Mouse (Mus musculus) midbrain, embryonic 11.5 days (tissue): ENCODE data around the gene Haus7. TPM values are rescaled to one million over a fixed set of nuclear protein-coding genes. Genes with fewer than 3 reads are reported as not detected.

ENCODE experiments used
- ATAC-seq: fragments of 200-750 bp; cut with Nextera tagmentation; 2 replicates; pipeline ENCODE4 v1.8.0; 2017; ENCODE audit warnings: moderate TSS enrichment, moderate library complexity; ENCODE audit not compliant: low FRiP score
- DNase-seq: peaks from one replicate; pipeline ENCODE4 v3.0.0; 2015; ENCODE audit warnings: low spot score; ENCODE audit errors: missing footprints
- H3K27ac ChIP-seq: fragments of 300-500 bp; sonication (generic); 2 replicates; pipeline ENCODE4 v1.5.1; 2014; ENCODE audit warnings: low read depth, low read length
- H3K27me3 ChIP-seq: fragments of 300-500 bp; sonication (generic); 2 replicates; pipeline ENCODE4 v1.6.1; 2014; ENCODE audit warnings: mild to moderate bottlenecking, low read length, moderate library complexity, mixed read lengths; ENCODE audit not compliant: control insufficient read depth, insufficient read depth
- H3K36me3 ChIP-seq: fragments of 300-500 bp; sonication (generic); 2 replicates; pipeline ENCODE4 v1.6.1; 2014; ENCODE audit warnings: mild to moderate bottlenecking, low read length, moderate library complexity, mixed read lengths; ENCODE audit not compliant: control insufficient read depth, insufficient read depth
- H3K4me1 ChIP-seq: fragments of 300-500 bp; sonication (generic); 2 replicates; pipeline ENCODE4 v1.6.1; 2014; ENCODE audit warnings: low read length; ENCODE audit not compliant: control insufficient read depth, insufficient read depth
- H3K4me2 ChIP-seq: fragments of 300-500 bp; sonication (generic); 2 replicates; pipeline ENCODE4 v1.6.1; 2014; ENCODE audit warnings: mild to moderate bottlenecking, moderate library complexity
- H3K4me3 ChIP-seq: fragments of 300-500 bp; sonication (generic); 2 replicates; pipeline ENCODE4 v1.5.1; 2014; ENCODE audit warnings: low read depth, low read length
- H3K9ac ChIP-seq: fragments of 300-500 bp; sonication (generic); 2 replicates; pipeline ENCODE4 v1.6.1; 2014; ENCODE audit warnings: low read length
- H3K9me3 ChIP-seq: fragments of 300-500 bp; sonication (generic); 2 replicates; pipeline ENCODE4 v1.6.1; 2016; ENCODE audit warnings: low read length; ENCODE audit not compliant: control insufficient read depth
- WGBS: fragments of 180-500 bp; shearing (Covaris S2); extraction: QIAGEN DNeasy Blood & Tissue Kit; methylation state at CpG from one replicate; pipeline ENCODE4 v1.1.7; 2014; 5-methylcytosine and 5-hydroxymethylcytosine counted together
- polyA plus RNA-seq: library from polyadenylated mRNA; unstranded; fragments of >200 nt; fragmentation: Nextera tagmentation; extraction: Ambion mirVana; gene quantifications from 2 replicates; pipeline ENCODE4 v1.2.1, GENCODE M21; 2014

The Haus7 gene
- polyA plus RNA-seq, 1 experiment from 2014 or later = 72.3 TPM

DNA sequence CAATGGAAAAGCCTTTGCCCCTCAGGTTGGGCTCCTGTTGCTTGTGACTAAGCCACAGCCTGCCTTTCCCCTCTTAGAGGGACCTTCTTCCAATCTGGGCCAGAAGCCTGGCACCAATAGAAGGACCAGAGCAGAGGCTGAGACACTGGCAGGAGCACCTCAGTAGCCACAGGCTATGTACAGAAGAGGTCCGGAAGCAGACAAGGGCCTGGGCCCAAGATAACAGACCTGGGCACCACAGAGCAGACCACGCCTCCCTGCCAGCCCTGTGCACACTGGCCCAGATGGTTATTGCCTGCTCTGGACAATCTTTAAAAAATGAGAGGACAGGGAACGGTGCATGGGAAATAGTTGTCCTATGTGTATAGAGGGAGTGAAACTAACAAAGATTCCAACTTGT lies 12.9 kb upstream of the Haus7 start:
- no peak for ATAC-seq
- no peaks in the 10 kb centered on the region for H3K36me3 ChIP-seq
- no peak overlapping the region for H3K27ac ChIP-seq
- H3K4me3 ChIP-seq = no peak overlapping the region
- H3K4me2 ChIP-seq = no peak overlapping the region
- 82% methylated on average over 3 of the region's 3 CpGs for WGBS
- H3K4me1 ChIP-seq = no peaks in the 10 kb centered on the region
- no peaks in the 10 kb centered on the region; the same call in 1 of the 2 replicates for H3K27me3 ChIP-seq
- DNase-seq = no peak
- no peaks in the 10 kb centered on the region for H3K9me3 ChIP-seq
- H3K9ac ChIP-seq = no peak overlapping the region

DNA sequence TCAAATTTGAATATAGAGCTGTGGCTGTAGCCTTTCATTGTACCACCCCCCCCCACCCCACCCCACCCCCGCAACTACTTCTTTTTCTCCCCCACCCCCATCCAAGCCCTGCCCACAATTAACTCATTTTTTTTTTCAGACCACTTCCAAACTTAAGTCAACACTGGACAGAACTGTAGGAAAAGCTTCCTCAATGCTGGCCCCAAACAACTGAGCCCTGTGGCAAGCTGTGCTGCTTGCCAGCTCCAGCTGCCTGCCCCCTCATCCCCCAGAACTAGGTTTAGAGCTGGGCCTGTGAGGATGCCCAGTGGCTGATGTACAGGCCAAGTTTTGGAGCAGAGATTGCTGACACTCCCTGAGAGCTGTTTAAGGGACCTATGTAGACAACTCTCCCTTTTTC lies 9.9 kb upstream of the Haus7 start:
- Histone ChIP-seq H3K9me3 (no peaks in the 10 kb centered on the region), H3K4me3 (no peak overlapping the region), H3K36me3 (no peaks in the 10 kb centered on the region), H3K4me2 (no peak overlapping the region), H3K27me3 (no peaks in the 10 kb centered on the region; the same call in 1 of the 2 replicates), H3K4me1 (no peaks in the 10 kb centered on the region), H3K27ac (no peak overlapping the region), H3K9ac (no peak overlapping the region)
- WGBS = no CpG with 5 or more reads among the region's 1 CpGs
- ATAC-seq (no peak), DNase-seq (no peak)

GRCm38 (mm10) chrX:73468330-73468729 lies 9.5 kb upstream of the Haus7 start:
- Histone ChIP-seq H3K27me3 (no peaks in the 10 kb centered on the region; the same call in 1 of the 2 replicates), H3K4me1 (no peaks in the 10 kb centered on the region), H3K36me3 (no peaks in the 10 kb centered on the region), H3K9ac (no peak overlapping the region), H3K4me2 (no peak overlapping the region), H3K9me3 (no peaks in the 10 kb centered on the region), H3K4me3 (no peak overlapping the region), H3K27ac (no peak overlapping the region)
- no peak for DNase-seq
- no peak for ATAC-seq
- 76% methylated on average over 3 of the region's 3 CpGs for WGBS

- Histone ChIP-seq H3K9me3 (no peaks in the 10 kb centered on the region), H3K27ac (no peak overlapping the region), H3K4me3 (no peak overlapping the region), H3K4me1 (no peaks in the 10 kb centered on the region), H3K27me3 (no peaks in the 10 kb centered on the region; the same call in 1 of the 2 replicates), H3K4me2 (no peak overlapping the region), H3K9ac (no peak overlapping the region), H3K36me3 (no peaks in the 10 kb centered on the region)
- ATAC-seq (no peak), DNase-seq (no peak)
- 63% methylated on average over 5 of the region's 5 CpGs for WGBS
Measured at GRCm38 (mm10) chrX:73467446-73468241, 8.8 kb upstream of the Haus7 start.

DNA sequence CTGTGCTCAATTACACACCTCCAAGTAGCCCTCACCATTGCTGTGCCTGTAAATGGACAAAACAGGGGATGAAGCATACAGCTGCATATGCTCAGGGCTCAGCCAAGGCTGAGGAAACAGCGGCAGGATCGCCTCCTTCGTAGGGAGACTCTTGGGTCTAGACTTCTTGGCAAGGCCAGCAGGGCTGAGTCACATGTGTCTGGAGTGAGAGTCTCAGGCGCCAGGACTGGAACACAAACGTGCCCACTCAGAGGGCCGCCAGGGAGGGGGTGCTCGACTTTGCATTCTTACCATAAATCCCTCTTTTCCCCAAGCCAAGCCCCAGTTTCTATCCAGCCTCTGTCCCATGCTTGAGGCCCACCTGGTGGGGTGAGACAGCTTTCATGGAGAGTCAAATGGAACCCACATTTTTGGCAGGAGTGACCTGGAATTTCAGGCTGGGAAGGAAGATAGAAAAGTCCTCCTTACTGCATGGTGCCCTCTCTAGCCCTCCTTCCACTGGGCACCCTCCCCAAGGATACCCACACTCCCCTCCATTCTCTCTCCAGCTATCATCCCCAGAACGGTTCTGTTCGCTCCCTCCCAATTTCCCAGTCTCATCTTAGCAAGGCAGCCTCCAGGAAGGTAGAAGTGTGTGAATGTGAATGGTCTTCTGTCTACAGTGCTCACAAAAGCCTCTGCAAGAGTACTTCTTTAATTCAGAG lies 6.8 kb upstream of the Haus7 start:
- Histone ChIP-seq H3K27ac (no peak overlapping the region), H3K9ac (no peak overlapping the region)
- ATAC-seq = no peak

GRCm38 (mm10) chrX:73460792-73461191 lies 1.9 kb upstream of the Haus7 start:
- WGBS = 70% methylated on average over 4 of the region's 4 CpGs
- DNase-seq (no peak), ATAC-seq (no peak)
- no peaks in the 10 kb centered on the region for H3K27me3 ChIP-seq
- H3K27ac ChIP-seq = no peak overlapping the region
- no peaks in the 10 kb centered on the region for H3K36me3 ChIP-seq
- no peak overlapping the region for H3K4me2 ChIP-seq
- H3K9ac ChIP-seq = no peak overlapping the region
- H3K9me3 ChIP-seq = no peaks in the 10 kb centered on the region
- H3K4me3 ChIP-seq = no peak overlapping the region
- H3K4me1 ChIP-seq = no peaks in the 10 kb centered on the region

More for the DNA sequence above, 6.8 kb upstream of the Haus7 start:
- DNase-seq = no peak
- Histone ChIP-seq H3K9me3 (no peaks in the 10 kb centered on the region), H3K4me2 (no peak overlapping the region), H3K4me1 (no peaks in the 10 kb centered on the region), H3K36me3 (no peaks in the 10 kb centered on the region), H3K4me3 (no peak overlapping the region), H3K27me3 (no peaks in the 10 kb centered on the region; the same call in 1 of the 2 replicates)
- WGBS = 75% methylated on average over 9 of the region's 9 CpGs

DNA sequence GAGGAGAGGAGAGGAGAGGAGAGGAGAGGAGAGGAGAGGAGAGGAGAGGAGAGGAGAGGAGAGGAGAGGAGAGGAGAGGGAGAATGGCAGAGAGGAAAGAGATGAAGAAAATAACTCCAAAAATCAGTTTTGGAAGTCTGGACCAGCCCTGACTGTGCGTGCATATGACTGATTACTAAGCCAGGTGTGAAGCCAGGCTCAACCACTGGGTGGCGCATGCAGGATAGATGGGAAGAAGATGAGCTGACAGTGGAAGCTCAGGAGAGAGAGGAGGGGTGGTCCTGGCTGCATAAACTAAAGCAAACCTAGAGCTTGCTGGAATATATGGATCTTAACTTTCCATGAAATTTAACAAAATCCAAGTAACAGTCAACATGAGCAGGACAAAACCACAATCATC lies 6.9 kb downstream of the Haus7 start:
- H3K9ac ChIP-seq = no peak overlapping the region
- 26% methylated on average over 2 of the region's 2 CpGs for WGBS
- peak; percentile 92 for DNase-seq
- no peak overlapping the region for H3K4me3 ChIP-seq
- no peak for ATAC-seq
- H3K27me3 ChIP-seq = no peaks in the 10 kb centered on the region
- H3K27ac ChIP-seq = no peak overlapping the region
- no peaks in the 10 kb centered on the region for H3K36me3 ChIP-seq
- H3K4me1 ChIP-seq = no peaks in the 10 kb centered on the region
- H3K9me3 ChIP-seq = no peaks in the 10 kb centered on the region
- H3K4me2 ChIP-seq = no peak overlapping the region

DNA sequence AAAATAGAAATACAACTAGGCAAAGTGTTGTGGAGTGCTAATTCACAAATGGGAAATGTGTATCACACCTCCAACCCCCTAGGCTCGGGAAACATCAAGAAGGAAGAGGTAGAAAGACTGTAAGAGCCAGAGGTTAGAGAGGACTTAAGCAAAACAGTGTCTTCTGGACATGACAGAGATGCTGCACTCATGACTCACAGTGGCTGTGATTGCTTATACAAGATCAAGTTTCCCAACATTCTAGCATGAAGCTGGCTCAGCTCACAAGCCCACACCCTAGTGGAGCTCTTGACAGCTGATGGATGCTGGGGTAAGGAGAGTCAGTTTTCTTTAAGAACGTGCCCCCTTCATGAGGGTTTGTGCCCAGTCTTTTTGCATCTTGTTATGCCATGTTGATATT lies 17.4 kb downstream of the Haus7 start:
- no peak for ATAC-seq
- Histone ChIP-seq H3K27ac (no peak overlapping the region), H3K9ac (no peak overlapping the region), H3K4me3 (no peak overlapping the region), H3K4me1 (no peaks in the 10 kb centered on the region), H3K36me3 (no peaks in the 10 kb centered on the region), H3K4me2 (no peak overlapping the region), H3K27me3 (no peaks in the 10 kb centered on the region), H3K9me3 (no peaks in the 10 kb centered on the region)
- WGBS = 63% methylated on average over 2 of the region's 2 CpGs
- no peak for DNase-seq

DNA sequence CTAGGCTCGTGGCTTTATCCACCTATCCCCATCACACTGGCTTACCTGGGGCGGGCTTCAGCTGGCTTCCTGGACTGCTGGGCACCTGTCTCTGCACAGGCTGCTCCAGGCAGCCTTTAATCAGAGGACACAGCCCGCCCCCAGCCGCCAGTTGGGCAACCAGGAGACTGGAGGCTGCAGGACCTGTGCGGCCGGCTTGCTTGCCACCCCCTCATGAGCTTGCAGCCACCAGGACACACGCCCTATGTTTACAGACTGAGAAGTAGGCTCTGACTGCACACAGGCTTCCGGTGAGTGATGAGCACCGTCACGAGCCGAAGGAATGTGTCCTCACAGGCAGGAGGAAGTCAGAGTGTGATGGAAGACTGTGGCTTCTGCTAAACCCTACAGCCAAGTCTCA lies 23.6 kb downstream of the Haus7 start, which contains the start of gene Trex2:
Gene Trex2, minus strand, starts transcription at position 93 of the 400 bp plus-strand sequence.
- Histone ChIP-seq H3K4me2 (no peak within 1 kb of the TSS), H3K27me3 (no peaks in the 10 kb centered on the region), H3K4me1 (no peaks in the 10 kb centered on the region), H3K27ac (no peak within 1 kb of the TSS), H3K9ac (no peak within 1 kb of the TSS), H3K4me3 (no peak within 1 kb of the TSS), H3K36me3 (no peaks in the 10 kb centered on the region), H3K9me3 (no peaks in the 10 kb centered on the region)
- DNase-seq = no peak
- WGBS = 85% methylated on average over 11 of the region's 11 CpGs
- no peak for ATAC-seq
